Mouse (Mus musculus): Measurements from ENCODE around the gene Rnf8. TPM values are rescaled to one million over a fixed set of nuclear protein-coding genes. Genes with fewer than 3 reads are reported as not detected.
"Not testable (repeated sequence)": the region's sequence is repeated elsewhere in the genome, so short reads cannot be mapped to it uniquely, and the experiment has no call there.

Gene Rnf8
- total RNA-seq (2021), result 10 to 100 TPM; 63.0 to 64.2 TPM

DNA sequence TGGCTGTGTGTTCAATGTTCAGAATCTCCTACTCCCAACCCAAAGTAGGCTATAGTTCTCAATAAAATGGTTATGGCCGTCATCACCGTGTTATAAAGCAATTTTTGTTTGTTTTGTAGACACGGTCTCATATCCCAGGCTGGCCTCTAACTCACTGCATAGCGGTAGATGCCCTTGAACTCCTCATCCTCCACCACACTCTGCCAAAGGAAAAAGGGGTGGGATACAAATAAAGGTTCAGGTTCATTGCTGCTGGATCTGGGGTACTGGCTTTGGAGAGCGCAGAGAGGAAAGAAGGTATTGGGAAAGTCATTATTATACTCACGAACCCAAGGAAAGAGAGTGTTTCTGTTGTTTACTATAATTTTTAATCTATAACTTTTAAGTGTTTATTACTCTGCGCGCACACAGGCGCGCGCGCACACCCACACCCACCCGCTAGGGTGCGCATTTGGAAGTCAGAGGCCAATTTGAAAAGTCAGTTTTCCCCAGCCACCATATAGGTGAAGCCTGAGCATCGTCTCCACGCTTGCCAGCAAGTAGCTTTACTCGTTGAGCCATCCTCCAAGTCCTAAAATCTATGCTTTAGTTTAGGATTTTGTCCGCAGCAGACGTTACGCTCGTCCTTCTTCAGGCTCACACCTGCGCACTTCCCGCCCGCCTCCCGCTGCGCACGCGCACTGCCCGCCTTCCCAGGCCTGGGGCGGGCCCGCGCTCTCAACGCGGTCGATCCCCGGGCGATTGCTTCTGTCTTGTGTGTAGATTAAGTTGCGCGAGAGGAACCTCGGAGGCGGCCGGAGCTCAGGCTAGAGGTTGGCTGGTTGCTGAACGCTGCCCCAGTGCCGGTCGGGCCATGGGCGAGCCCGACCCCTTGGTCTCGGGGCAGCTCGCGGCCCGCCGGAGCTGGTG, at the start of gene Rnf8, which contains the start of gene Gm28043:
Gene Rnf8, plus strand, starts transcription at position 676 of the 909 bp plus-strand sequence.
Gene Gm28043, plus strand, starts transcription at position 762 of the 909 bp plus-strand sequence.
- peak; percentile 95 for DNase-seq
- intact Hi-C loops (cut with DNase I), result loop anchor here (10.0 kb wide), 1 partner anchor 270 kb away; no protein-coding TSS in a partner anchor

DNA sequence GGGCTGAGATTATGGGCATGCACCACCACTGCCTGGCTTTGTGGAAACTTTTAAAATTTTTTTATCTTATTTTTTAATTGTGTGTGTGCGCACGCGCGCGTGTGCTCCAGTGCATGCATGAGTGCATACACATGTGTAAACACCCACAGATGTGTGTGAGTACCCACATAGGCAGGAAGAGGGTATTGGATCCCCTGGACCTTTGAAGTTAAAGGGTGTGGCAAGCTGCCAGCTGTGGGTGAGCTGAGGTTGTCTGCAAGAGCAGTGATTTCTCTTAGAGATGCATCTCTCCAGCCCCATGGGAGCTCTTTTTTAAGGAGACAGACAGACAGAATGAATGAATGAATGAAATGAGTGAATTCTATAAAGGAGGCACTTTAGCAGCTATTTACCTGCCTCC, 49.1 kb upstream of the Rnf8 start:
- intact Hi-C loops (cut with DNase I), result no loop called here

GRCm38 (mm10) chr17:29568435-29568834, 46.2 kb upstream of the Rnf8 start:
- DNase-seq, result no peak
- intact Hi-C loops (cut with DNase I), result no loop called here

More for the DNA sequence above, 49.1 kb upstream of the Rnf8 start:
- DNase-seq, result no peak

GRCm38 (mm10) chr17:29569831-29570230, 44.8 kb upstream of the Rnf8 start:
- DNase-seq, result no peak
- intact Hi-C loops (cut with DNase I), result no loop called here

GRCm38 (mm10) chr17:29579579-29580126, 34.9 kb upstream of the Rnf8 start:
- DNase-seq, result no peak
- intact Hi-C loops (cut with DNase I), result no loop called here

GRCm38 (mm10) chr17:29583569-29583968, 31.0 kb upstream of the Rnf8 start:
- no peak for DNase-seq
- intact Hi-C loops (cut with DNase I), result no loop called here

- no peak for DNase-seq
- intact Hi-C loops (cut with DNase I), result no loop called here
Measured at GRCm38 (mm10) chr17:29584306-29584705, 30.3 kb upstream of the Rnf8 start.

GRCm38 (mm10) chr17:29584737-29585136, 29.9 kb upstream of the Rnf8 start:
- DNase-seq, result no peak
- intact Hi-C loops (cut with DNase I), result no loop called here

DNA sequence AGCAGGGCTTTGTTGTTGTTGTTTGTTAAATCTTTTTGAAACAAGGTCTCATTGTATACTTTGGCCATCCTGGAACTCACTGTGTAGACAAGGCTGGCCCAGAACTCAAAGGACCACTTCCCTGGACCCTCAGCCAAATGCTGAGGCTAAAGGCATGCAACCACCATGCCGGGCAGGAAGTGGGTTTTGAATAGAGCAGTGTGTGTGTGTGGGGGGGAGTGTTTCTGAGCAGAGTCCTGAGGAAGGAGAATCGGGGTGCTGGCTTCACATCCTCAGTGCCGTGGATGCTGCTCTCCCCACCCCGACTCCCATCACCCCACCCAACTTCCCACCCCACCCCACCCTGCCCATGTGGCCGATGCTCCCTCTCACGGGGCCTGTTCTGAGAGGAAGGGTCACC, 29.1 kb upstream of the Rnf8 start:
- no peak for DNase-seq
- intact Hi-C loops (cut with DNase I), result no loop called here

GRCm38 (mm10) chr17:29586921-29587320, 27.7 kb upstream of the Rnf8 start:
- intact Hi-C loops (cut with DNase I), result no loop called here
- no peak for DNase-seq

DNA sequence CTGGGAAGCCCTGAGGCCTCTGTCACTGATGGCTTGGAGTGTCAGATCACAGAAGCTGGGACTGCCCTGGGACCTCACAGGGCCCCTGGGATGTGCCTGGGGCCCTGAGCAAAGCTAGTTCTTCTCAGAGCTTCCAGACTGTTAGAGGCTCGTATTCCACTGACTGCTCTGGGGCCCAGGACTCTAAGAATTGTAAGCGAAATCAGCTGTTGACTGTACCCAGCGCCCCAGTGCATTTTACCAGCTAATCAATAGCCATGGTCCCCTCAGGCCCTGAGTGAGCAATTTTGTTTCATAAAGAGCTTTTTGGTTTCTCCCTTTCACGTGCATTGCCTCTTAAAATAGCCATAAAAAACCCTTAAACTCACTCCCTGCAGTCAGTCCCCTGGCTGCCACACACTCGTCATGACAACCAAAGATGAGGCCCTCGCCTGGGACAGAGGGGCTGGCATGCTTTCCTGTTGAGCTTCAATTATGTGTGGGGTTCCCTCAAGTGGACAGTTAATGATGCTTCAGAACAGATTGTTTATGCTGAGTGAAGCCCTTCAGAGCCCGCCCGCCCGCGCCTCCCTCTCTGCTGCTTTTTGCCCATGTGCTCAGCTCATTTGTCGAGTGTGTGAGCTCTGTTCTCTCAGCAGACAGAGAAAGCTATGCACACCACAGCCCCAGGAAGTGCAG, 25.2 kb upstream of the Rnf8 start:
- peak; percentile 63 for DNase-seq
- intact Hi-C loops (cut with DNase I), result no loop called here

GRCm38 (mm10) chr17:29595891-29596770, 18.5 kb upstream of the Rnf8 start:
- no peak for DNase-seq
- intact Hi-C loops (cut with DNase I), result no loop called here

DNA sequence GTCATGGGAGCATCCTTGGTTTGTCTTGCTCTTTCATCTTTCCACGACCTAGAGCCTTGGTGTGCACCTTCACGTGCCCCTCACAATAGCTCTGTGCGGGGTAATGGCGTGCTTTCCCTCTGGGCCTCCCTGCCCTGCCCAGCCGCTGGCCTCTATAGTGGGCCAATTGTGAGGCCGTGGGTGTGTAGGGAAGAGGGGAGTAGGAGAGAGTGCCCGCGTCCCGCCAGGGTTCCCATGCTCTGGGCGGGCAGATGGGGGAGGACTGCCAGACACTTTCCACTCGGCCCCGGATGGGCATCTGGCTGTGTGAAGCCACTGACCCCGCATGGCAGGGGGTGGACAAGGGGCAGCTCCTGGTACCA, 17.8 kb upstream of the Rnf8 start:
- DNase-seq, result no peak
- intact Hi-C loops (cut with DNase I), result no loop called here

- intact Hi-C loops (cut with DNase I), result no loop called here
- DNase-seq, result no peak
Measured at GRCm38 (mm10) chr17:29599051-29599450, 15.5 kb upstream of the Rnf8 start.

DNA sequence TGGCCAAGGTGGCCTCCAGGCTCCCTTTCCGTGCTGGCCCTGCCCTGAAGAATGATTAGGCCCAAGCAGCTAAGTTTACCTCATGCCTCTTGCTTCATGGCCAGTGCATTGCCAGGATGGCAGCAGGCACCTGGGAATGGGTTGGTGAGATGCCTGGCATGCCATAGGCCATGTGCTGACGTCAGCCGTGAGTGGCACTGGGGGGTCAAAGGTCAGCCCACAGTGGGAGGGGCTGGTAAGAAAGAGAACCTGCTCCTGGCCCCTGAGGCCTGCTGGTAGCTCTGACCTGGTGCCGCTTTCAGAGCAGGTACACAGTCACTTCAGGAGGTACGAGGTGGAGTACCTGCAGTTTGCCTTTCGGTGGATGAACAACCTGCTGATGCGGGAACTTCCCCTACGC, 15.1 kb upstream of the Rnf8 start:
- intact Hi-C loops (cut with DNase I), result no loop called here
- DNase-seq, result no peak

- intact Hi-C loops (cut with DNase I), result no loop called here
- DNase-seq, result no peak
Measured at GRCm38 (mm10) chr17:29601391-29601790, 13.2 kb upstream of the Rnf8 start.

GRCm38 (mm10) chr17:29603283-29603682, 11.3 kb upstream of the Rnf8 start:
- DNase-seq, result peak; percentile 85
- intact Hi-C loops (cut with DNase I), result no loop called here

DNA sequence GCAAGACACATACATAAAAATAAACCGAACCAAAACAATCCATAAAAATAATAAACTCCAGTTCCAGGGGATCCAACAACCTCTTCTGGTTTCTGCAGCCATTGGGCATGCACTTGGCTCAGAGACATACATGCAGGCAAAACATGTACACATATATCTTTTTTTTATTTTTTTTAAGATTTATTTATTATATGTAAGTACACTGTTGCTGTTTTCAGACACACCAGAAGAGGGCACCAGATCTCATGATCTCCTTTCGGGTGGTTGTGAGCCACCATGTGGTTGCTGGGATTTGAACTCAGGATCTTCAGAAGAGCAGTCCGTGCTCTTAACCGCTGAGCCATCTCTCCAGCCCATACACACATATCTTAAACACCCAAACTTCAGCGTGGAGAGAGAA, 1.1 kb upstream of the Rnf8 start:
- DNase-seq, result not testable (repeated sequence)
- intact Hi-C loops (cut with DNase I), result loop anchor here (10.0 kb wide), 1 partner anchor 271 kb away; no protein-coding TSS in a partner anchor

DNA sequence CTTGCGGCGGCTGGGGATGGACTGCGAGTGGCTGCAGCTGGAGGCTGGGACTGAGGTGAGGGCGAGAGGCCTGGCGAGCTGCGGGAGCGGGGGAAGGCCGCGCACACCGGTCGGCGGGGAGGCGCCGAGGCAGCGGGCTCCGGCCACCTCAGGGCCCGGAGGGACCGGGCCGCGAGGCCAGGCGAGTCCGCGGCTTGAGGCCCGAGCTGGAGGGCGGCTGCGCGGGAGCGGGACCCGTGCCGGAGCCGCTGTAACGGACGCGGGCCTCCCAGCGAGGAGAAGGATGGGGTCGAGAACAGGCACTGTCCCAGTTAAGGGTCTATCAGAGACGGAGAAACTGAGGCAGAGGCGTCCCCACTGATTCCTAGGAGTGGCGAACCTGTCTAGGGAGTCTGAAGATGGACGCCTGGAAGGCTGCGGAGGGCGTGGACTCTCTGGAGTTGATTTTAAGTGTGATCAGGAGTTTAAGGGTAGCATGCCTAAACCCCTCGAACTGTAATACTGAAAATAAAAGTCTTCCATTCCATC, 498 bp downstream of the Rnf8 start:
- intact Hi-C loops (cut with DNase I), result loop anchor here (10.0 kb wide), 1 partner anchor 270 kb away; no protein-coding TSS in a partner anchor
- no peak for DNase-seq

DNA sequence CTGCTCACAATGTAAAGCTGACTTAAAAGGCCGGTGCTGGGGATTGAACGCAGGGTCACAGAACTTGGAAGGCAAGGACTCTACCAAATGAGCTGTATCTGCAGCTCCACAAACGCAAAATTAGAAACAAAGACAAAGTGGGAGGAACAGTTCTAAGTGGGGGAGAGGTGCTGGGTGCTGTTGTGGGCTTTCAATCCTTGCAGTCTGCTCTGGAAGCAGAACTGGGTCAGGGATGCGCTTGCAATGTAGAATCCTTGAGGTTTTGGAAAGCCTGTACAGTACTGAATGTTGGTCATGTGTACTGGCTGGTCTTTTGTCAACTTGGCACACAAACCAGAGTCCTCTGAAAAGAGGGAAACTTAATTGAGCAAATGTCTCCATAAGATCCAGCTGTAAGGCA, 1.0 kb downstream of the Rnf8 start:
- intact Hi-C loops (cut with DNase I), result loop anchor here (10.0 kb wide), 1 partner anchor 269 kb away; no protein-coding TSS in a partner anchor
- DNase-seq, result no peak
